Comparison of ENCODE assay signal across 8 mouse cellular contexts in genomic region chr17:79354174-79354443, GRCm38 (mm10). TPM values are rescaled to one million over a fixed set of nuclear protein-coding genes. Genes with fewer than 3 reads are reported as not detected.
A peak's percentile ranks its signal among the peaks of the same experiment; 100 is the strongest.
DNase-seq lines count a peak whose midpoint lies in the region; ATAC-seq and TF ChIP-seq lines count a peak whose summit lies in the region.

No protein-coding gene starts in this region.

- 2% methylated on average over 6 of the region's 6 CpGs for WGBS in hindbrain, embryonic 16.5 days
- 1% methylated on average over 6 of the region's 6 CpGs for WGBS in midbrain, postnatal 0 days

- DNase-seq in layer of hippocampus, adult 2 months (ENCODE audit: low spot score in 2 of 2), result no peak
- DNase-seq in layer of hippocampus, postnatal 25 days (ENCODE audit: extremely low spot score in 1 of 2, low spot score in 1 of 2), result no peak
- DNase-seq in midbrain, postnatal 0 days (ENCODE audit: low spot score), result no peak
- DNase-seq in left cerebral cortex, adult 11 months (ENCODE audit: low spot score), result no peak
- DNase-seq in spleen, postnatal 10 days (ENCODE audit: low spot score in 2 of 2), result no peak

- ATAC-seq in hindbrain, embryonic 16.5 days, result no peak
- no peak for ATAC-seq in midbrain, postnatal 0 days (ENCODE audit: low FRiP score)
- no peak; the same call in 1 of the 2 replicates for ATAC-seq in granulocyte monocyte progenitor cell, adult 5-6 weeks (replicated peaks; ENCODE audit: poor library complexity, severe bottlenecking)

- peak overlapping the region; percentile 82 for H3K27ac ChIP-seq in layer of hippocampus, adult 2 months
- no peak overlapping the region for H3K27ac ChIP-seq in cortical plate, adult 2 months (ENCODE audit: insufficient read depth, low read length)
- peak overlapping the region; percentile 94 for H3K27ac ChIP-seq in hindbrain, embryonic 16.5 days (ENCODE audit: low read depth, low read length)
- peak overlapping the region; percentile 93 for H3K27ac ChIP-seq in midbrain, postnatal 0 days (ENCODE audit: low read depth, low read length)

- 0 out of 2 replicates have a peak, but pooled peaks cover 4% of the 10 kb centered on the region for H3K4me1 ChIP-seq in cortical plate, adult 2 months (ENCODE audit: control insufficient read depth, insufficient read depth, low read length)
- peaks cover 18% of the 10 kb centered on the region for H3K4me1 ChIP-seq in hindbrain, embryonic 16.5 days (ENCODE audit: control insufficient read depth, insufficient read depth, low read depth, low read length)
- H3K4me1 ChIP-seq in midbrain, postnatal 0 days (ENCODE audit: insufficient read depth, low read length), result peaks cover 6% of the 10 kb centered on the region; the same call in 1 of the 2 replicates

- no peak for TF ChIP-seq CTCF in layer of hippocampus, adult 2 months (conservative IDR thresholded peaks at IDR 0.05)
- TF ChIP-seq CTCF in cortical plate, adult 2 months (IDR thresholded peaks at IDR 0.05; ENCODE audit: extremely low read depth, insufficient read depth, low read length), result no peak
- TF ChIP-seq CTCF in midbrain, postnatal 0 days (IDR thresholded peaks at IDR 0.05), result no peak

- H3K9ac ChIP-seq in hindbrain, embryonic 16.5 days (ENCODE audit: low read depth, low read length), result peak overlapping the region; percentile 95
- H3K9ac ChIP-seq in midbrain, postnatal 0 days (replicated peaks; ENCODE audit: low read length, poor library complexity, severe bottlenecking), result peak overlapping the region; percentile 91

- no peaks in the 10 kb centered on the region for H3K9me3 ChIP-seq in hindbrain, embryonic 16.5 days (ENCODE audit: control insufficient read depth, low read length)
- no peaks in the 10 kb centered on the region for H3K9me3 ChIP-seq in midbrain, postnatal 0 days (ENCODE audit: low read length)

- peak overlapping the region; percentile 94 for H3K4me2 ChIP-seq in hindbrain, embryonic 16.5 days (ENCODE audit: low read length)
- peak overlapping the region; percentile 89 for H3K4me2 ChIP-seq in midbrain, postnatal 0 days (ENCODE audit: low read depth, low read length, poor library complexity, severe bottlenecking)

- TF ChIP-seq POLR2A in cortical plate, adult 2 months (IDR thresholded peaks at IDR 0.05; ENCODE audit: extremely low read depth, insufficient read depth, low read length), result peak; percentile 33; the same call in 1 of the 2 replicates

- H3K4me3 ChIP-seq in layer of hippocampus, adult 2 months, result peak overlapping the region; percentile 82
- peak overlapping the region; percentile 98 for H3K4me3 ChIP-seq in cortical plate, adult 2 months (ENCODE audit: insufficient read depth, low read length)
- peak overlapping the region; percentile 77 for H3K4me3 ChIP-seq in hindbrain, embryonic 16.5 days (ENCODE audit: low read length)
- peak overlapping the region; percentile 76 for H3K4me3 ChIP-seq in midbrain, postnatal 0 days (ENCODE audit: low read depth, low read length)

- no peaks in the 10 kb centered on the region for H3K27me3 ChIP-seq in hindbrain, embryonic 16.5 days (replicated peaks; ENCODE audit: control insufficient read depth, insufficient read depth, low read length)
- H3K27me3 ChIP-seq in midbrain, postnatal 0 days (ENCODE audit: insufficient read depth, low read length), result no peaks in the 10 kb centered on the region

- H3K36me3 ChIP-seq in hindbrain, embryonic 16.5 days (ENCODE audit: control insufficient read depth, insufficient read depth, low read length), result no peaks in the 10 kb centered on the region
- no peaks in the 10 kb centered on the region for H3K36me3 ChIP-seq in midbrain, postnatal 0 days (ENCODE audit: insufficient read depth, low read length)

RNA-seq across cellular contexts. Expression of gene Cdc42ep3, which starts 0.8 kb away (rescaled TPM):
- 1 to 10 TPM; 5.5 to 6.1 TPM for total RNA-seq in layer of hippocampus, adult 2 months (2021)
- total RNA-seq in layer of hippocampus, postnatal 25 days (2021), result 1 to 10 TPM; 5.5 to 6.8 TPM
- polyA plus RNA-seq in cortical plate, adult 2 months (2012; rRNA removed), result 15.7 and 19.5 TPM in 2 replicates
- 44.0 and 46.5 TPM in 2 replicates for polyA plus RNA-seq in hindbrain, embryonic 16.5 days (2015; fragmentation: Nextera tagmentation; extraction: Ambion mirVana)
- 26.4 and 32.8 TPM in 2 replicates for total RNA-seq in midbrain, postnatal 0 days (2014; rRNA removed)
- polyA plus RNA-seq in midbrain, postnatal 0 days (2015; fragmentation: Nextera tagmentation; extraction: Ambion mirVana), result 37.6 and 40.6 TPM in 2 replicates
- 38.1 and 45.1 TPM in 2 replicates for total RNA-seq in granulocyte monocyte progenitor cell, adult 5-6 weeks (2014; fragmentation: Nextera tagmentation)
- total RNA-seq in granulocyte monocyte progenitor cell, adult 5-6 weeks (2017), result 80.7 and 88.2 TPM in 2 replicates
